Mouse (Mus musculus): Measurements from ENCODE around the gene Shoc2.
"Not testable (repeated sequence)": the region's sequence is repeated elsewhere in the genome, so short reads cannot be mapped to it uniquely, and the experiment has no call there.

GRCm38 (mm10) chr19:53964347-53964746 lies 20.2 kb downstream of the Shoc2 start:
- TF ChIP-seq CTCF, POLR2A (IDR thresholded peaks at IDR 0.05; ENCODE audit: extremely low read depth, insufficient read depth, low read length): not testable (repeated sequence)

All from cortical plate, adult 2 months (tissue).